Mouse (Mus musculus) erythroblast, embryonic 14.5 days (primary cell): Measurements from ENCODE around the gene Plcb4. TPM values are rescaled to one million over a fixed set of nuclear protein-coding genes. Genes with fewer than 3 reads are reported as not detected.

Experiments used
- H3K27me3 ChIP-seq: 2 replicates; pipeline ENCODE4 v1.6.1; 2012; ENCODE audit warnings: inconsistent platforms; ENCODE audit not compliant: control insufficient read depth
- H3K36me3 ChIP-seq: 2 replicates; pipeline ENCODE4 v1.6.1; 2012; ENCODE audit warnings: mild to moderate bottlenecking, inconsistent platforms; ENCODE audit not compliant: control insufficient read depth
- H3K4me1 ChIP-seq: 2 replicates; pipeline ENCODE4 v1.6.1; 2012; ENCODE audit warnings: inconsistent platforms; ENCODE audit not compliant: control insufficient read depth
- H3K4me3 ChIP-seq: replicated peaks from 2 replicates; pipeline ENCODE3; 2012; ENCODE audit warnings: moderate library complexity, mild to moderate bottlenecking, inconsistent platforms
- H3K9me3 ChIP-seq: 2 replicates; pipeline ENCODE4 v1.6.1; 2012; ENCODE audit warnings: low read length, inconsistent platforms, mixed read lengths; ENCODE audit not compliant: control insufficient read depth
- GATA1 ChIP-seq: IDR thresholded peaks from 2 replicates; pipeline ENCODE4 v1.6.1; 2012; ENCODE audit warnings: low read length, inconsistent platforms, mixed read lengths
- TAL1 ChIP-seq: IDR thresholded peaks from 3 replicates; pipeline ENCODE4 v1.6.1; 2012; ENCODE audit warnings: low read length, inconsistent platforms, mixed read lengths
- polyA plus RNA-seq: library from polyadenylated mRNA; stranded (reverse); fragments of >175 nt; gene quantifications from 2 replicates; pipeline ENCODE4 v1.2.3, GENCODE M21; 2012

Gene Plcb4
- polyA plus RNA-seq, 1 experiment = not detected

DNA sequence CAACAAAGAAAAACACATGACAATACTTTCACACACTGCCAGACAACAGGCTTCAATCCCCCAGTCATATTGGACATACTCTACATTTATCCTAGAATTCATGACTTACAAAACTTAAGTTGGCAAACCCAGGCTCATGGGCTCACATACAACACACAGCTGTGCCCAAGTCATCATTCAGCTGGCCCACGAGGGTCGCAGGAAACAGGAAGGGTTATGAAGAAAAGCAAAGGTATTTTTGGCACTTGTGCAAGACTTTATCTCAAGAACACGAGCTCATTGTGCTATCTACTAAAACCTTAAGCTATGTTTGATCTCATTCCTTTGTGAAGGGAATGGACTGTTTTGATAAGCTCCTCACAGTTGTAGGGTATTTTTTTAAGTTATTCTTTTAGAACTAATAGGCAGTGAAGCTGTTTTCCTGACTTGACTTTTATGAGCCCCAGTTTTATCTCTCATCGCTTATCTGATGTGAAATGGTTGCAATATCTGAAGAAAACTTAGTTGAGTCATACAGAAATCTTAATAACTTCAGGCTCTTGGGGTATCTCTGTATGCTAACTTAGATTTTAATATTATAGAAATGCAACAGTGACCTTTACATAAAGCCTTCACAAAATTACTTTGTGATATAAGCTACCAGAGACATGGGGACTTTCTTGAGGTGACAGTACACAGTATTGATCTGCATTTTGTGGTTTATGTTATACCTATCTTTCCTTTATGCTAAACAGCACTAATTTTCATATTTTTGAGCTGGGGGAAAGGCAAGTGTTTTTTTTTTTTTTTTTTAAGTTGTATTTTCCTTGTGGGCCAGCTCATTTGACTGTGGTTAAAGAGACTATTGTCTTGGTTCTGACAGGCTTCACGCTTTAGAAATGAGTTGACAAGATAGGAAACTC lies 203.9 kb downstream of the Plcb4 start:
- Histone ChIP-seq H3K4me3 (no peak overlapping the region), H3K9me3 (no peaks in the 10 kb centered on the region), H3K36me3 (no peaks in the 10 kb centered on the region), H3K4me1 (0 out of 2 replicates have a peak, but pooled peaks cover 2% of the 10 kb centered on the region), H3K27me3 (no peaks in the 10 kb centered on the region)
- TF ChIP-seq GATA1 (no peak), TAL1 (no peak)

DNA sequence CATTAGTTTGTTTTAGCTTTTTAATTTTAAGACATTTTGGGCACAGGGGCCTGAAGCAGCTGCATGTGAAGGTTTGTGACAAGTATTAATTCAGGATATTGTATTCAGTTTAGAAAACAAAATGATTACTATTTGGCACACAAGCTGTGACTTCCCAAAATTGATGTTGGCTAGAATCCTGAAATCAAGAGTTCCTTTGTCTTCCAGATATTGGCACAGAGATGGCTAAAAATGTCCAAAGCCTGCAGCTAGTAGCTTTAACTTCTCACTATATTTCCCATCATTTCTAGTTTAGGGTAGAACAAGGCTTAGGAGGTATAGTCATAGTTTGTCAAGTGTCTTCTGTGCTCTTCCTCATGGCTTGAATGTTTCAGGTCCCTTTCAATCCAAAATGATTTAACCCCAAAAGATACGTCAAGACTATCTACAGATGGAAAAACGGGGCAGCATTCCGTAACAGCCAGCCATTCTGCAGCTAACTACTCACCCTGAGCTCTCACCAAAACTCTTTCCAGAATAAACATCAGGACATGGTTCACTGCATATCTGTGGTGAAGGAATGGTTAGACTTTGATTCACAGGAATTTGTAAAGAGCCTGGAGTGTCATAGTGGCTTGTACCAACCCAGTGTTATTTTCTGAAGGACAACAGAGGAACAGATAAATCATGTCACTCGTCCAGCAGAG lies 204.7 kb downstream of the Plcb4 start:
- Histone ChIP-seq H3K4me1 (0 out of 2 replicates have a peak, but pooled peaks cover 2% of the 10 kb centered on the region), H3K9me3 (no peaks in the 10 kb centered on the region), H3K4me3 (no peak overlapping the region), H3K36me3 (no peaks in the 10 kb centered on the region), H3K27me3 (no peaks in the 10 kb centered on the region)
- TF ChIP-seq GATA1 (no peak), TAL1 (no peak)

DNA sequence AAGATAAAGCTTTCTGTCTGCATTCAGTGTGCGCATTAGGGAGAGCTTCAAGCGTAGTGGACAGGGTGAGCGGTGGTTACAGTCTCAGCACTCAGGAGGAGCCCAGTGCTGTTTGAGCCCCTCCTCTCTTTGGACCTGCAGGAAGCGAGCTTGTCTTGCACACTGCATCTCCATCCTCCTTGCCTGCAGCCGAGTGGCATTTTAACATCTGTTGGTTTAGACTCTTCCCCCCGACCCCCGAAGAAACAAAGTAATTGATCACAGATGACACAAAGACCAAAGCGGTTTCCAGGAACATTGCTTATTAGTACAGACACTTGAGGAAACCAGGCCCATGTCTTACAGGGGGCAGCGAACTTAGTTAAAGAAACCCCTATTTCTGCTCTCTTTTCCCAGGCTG lies 207.6 kb downstream of the Plcb4 start:
- TF ChIP-seq TAL1 (no peak), GATA1 (no peak)
- H3K36me3 ChIP-seq = no peaks in the 10 kb centered on the region
- 0 out of 2 replicates have a peak, but pooled peaks cover 2% of the 10 kb centered on the region for H3K4me1 ChIP-seq
- no peak overlapping the region for H3K4me3 ChIP-seq
- no peaks in the 10 kb centered on the region for H3K9me3 ChIP-seq
- no peaks in the 10 kb centered on the region for H3K27me3 ChIP-seq

DNA sequence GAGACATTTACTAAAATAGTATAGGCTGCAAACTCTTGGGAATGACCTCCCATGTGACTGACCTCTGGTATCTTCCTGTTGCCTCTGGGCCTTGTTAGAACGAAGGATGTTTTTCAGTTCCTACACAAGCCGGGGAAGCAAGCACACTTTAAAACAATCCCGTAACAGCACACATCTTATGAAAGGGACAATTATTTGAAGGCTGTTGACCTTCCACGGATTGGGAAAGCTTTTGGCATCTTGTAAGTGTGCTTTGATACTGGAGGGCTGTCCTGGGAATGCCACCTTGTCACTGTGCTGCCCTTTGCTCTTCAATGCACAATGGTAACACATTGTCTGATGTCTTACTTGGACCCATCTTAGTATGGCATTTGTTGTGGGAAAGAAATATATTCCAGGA lies 208.0 kb downstream of the Plcb4 start:
- TF ChIP-seq TAL1 = no peak
- TF ChIP-seq GATA1 = no peak
- no peaks in the 10 kb centered on the region for H3K27me3 ChIP-seq
- no peak overlapping the region for H3K4me3 ChIP-seq
- no peaks in the 10 kb centered on the region for H3K9me3 ChIP-seq
- 0 out of 2 replicates have a peak, but pooled peaks cover 2% of the 10 kb centered on the region for H3K4me1 ChIP-seq
- H3K36me3 ChIP-seq = no peaks in the 10 kb centered on the region

DNA sequence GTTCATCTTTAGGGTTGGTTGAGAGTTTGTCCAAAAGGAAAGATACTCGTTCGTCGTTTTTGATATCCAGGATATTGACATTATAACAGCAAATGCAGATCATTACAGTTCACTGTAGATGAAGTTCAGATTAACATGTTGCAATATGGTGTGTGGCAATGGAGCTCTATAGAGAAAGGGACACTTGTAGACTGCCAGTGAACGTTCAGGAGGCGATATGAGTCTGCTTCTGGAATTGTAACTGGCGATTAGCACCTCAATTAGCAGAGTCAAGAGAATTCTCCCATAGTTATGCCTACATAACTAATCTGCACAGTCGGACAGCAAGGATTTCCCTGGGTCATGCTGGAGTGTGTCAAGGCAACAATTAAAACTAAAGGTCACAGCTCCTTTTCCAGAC lies 210.8 kb downstream of the Plcb4 start:
- Histone ChIP-seq H3K36me3 (no peaks in the 10 kb centered on the region), H3K4me1 (no peaks in the 10 kb centered on the region), H3K27me3 (no peaks in the 10 kb centered on the region), H3K9me3 (no peaks in the 10 kb centered on the region), H3K4me3 (no peak overlapping the region)
- TF ChIP-seq GATA1 (no peak), TAL1 (no peak)

DNA sequence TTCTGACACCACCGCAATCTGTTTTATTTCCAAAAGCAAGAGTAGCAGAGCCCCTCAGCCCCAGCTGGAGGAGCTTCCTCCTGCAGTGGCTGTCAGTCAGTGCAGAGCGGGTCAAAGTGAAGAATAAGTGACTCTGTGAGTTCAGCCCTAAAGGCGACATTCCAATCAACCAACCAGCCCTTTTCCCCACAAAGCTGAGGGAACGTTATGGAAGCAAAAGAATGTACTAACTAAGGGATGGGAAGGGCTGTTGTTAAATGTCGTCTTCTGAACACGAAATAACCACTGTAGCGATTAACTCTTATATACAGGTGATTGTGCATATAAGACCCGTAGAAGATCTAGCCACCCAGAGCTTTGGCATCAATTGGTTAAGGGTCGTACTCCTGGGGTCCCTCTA lies 214.3 kb downstream of the Plcb4 start:
- no peaks in the 10 kb centered on the region for H3K4me1 ChIP-seq
- H3K9me3 ChIP-seq = no peaks in the 10 kb centered on the region
- H3K27me3 ChIP-seq = no peaks in the 10 kb centered on the region
- TF ChIP-seq TAL1 (no peak), GATA1 (no peak)
- no peaks in the 10 kb centered on the region for H3K36me3 ChIP-seq
- H3K4me3 ChIP-seq = no peak overlapping the region

DNA sequence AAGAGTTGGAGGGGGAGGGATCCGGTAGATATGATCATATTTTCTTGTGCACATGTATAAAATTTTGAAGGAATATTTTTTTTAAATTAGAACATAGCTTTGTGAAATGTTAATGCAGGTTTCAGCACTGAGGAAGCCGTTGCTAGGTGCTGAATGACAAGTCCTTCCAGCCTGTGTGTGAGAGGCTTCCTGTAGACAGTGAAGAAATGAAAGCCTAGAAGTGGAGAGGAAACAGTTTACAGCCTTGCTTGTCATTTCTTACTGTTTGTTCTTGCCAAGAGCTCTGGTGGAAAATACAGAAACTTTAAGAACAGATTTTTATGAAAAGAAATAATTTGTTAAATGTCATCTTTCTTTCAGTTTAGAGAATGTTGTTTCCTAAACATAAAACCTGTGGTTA lies 214.9 kb downstream of the Plcb4 start:
- TF ChIP-seq GATA1 (no peak), TAL1 (no peak)
- no peaks in the 10 kb centered on the region for H3K27me3 ChIP-seq
- no peak overlapping the region for H3K4me3 ChIP-seq
- no peaks in the 10 kb centered on the region for H3K9me3 ChIP-seq
- no peaks in the 10 kb centered on the region for H3K4me1 ChIP-seq
- H3K36me3 ChIP-seq = no peaks in the 10 kb centered on the region

DNA sequence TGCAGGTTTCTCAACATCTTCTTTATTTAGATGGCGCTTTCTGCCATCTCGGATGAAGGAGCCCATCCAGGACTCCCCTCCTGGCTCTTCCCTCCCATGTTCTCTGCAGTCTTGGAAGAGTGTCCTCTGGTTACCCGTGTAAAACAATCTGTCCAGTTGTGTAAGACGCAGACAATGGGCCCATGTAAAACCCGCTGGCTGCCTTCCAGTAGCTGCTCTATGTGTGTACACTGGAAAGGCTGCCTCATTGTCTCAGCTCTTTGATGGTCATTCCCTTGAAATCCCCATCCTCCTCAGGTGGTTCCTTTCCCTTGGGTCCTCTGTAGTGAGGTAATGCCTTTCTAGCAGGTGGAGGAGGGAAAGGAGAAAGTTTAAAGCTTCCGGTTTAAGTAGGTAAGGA lies 216.7 kb downstream of the Plcb4 start:
- no peaks in the 10 kb centered on the region for H3K27me3 ChIP-seq
- no peaks in the 10 kb centered on the region for H3K36me3 ChIP-seq
- H3K4me3 ChIP-seq = no peak overlapping the region
- peaks cover 2% of the 10 kb centered on the region for H3K4me1 ChIP-seq
- TF ChIP-seq GATA1 (no peak), TAL1 (no peak)
- H3K9me3 ChIP-seq = no peaks in the 10 kb centered on the region

DNA sequence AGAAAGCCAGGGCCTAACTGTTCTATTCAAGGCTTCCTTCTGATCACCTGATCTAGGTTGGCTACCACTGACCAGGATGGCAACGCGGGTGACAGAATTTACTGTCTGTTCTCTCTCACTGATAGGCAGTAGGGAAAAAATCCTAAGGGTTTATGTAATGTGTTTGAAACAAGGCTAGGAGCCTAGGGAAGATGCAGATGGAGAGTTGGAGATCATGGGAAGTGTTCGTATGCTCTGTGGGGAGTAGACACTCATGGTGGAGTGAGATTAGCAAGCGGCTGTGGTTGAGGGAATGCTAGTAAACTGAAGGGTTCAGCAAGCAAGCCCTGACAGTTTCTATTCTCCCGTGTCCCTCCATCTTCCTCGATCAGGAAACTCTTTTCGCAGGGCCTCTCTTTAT lies 220.5 kb downstream of the Plcb4 start:
- Histone ChIP-seq H3K4me1 (peaks cover 2% of the 10 kb centered on the region), H3K27me3 (no peaks in the 10 kb centered on the region), H3K9me3 (no peaks in the 10 kb centered on the region), H3K36me3 (no peaks in the 10 kb centered on the region), H3K4me3 (no peak overlapping the region)
- no peak for TF ChIP-seq GATA1
- TF ChIP-seq TAL1 = no peak

DNA sequence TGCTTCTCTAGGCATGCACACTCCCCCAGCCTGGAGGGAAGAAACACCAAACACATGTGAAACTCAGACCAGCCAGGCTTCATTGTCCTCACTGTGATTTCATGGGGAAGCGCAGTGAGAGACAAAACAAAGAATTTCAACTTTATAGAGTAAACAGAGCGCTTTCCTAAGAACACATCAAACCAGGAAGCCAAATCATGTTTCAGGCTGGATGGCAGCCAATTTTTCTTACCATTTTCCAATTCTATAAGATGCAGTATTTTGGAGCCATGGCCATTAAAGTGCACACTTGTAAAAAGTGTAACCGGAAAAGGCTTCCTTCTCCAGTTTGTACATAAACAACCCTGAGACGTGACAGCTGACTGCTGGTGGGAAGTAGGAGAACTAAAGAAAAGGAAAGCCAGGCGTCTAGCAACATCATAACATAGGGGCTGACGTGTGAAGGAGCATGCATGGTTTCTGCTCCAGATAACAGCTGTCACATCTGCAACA lies 221.5 kb downstream of the Plcb4 start:
- TF ChIP-seq GATA1 (no peak), TAL1 (no peak)
- peaks cover 2% of the 10 kb centered on the region for H3K4me1 ChIP-seq
- no peaks in the 10 kb centered on the region for H3K36me3 ChIP-seq
- H3K4me3 ChIP-seq = no peak overlapping the region
- H3K27me3 ChIP-seq = no peaks in the 10 kb centered on the region
- no peaks in the 10 kb centered on the region for H3K9me3 ChIP-seq
